Mouse (Mus musculus): ENCODE data around the gene Mrvi1.

DNA sequence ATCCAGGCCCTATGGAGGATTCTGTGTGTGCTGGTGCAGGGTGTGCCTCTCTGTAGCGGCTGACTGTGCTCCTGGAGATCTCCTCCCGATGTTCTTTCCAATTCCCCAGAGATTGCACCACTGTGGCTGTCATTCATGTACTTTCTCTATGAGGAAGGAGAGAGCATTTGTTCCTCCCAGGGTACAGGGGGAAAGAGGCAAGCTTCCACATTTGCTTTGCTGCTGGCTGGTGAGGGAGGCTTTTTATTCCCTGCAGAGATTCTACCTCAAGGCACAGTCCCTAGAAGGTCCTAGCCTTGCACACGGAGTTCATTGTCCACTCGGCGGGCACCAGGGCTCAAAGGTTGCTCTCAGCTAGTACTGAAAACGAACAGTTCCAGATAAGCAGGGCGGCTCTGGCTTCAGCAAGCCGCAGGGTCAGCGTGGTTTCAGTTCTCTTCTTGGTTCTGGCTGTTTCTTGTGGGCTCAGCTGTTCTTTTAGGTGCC, 90.7 kb downstream of the Mrvi1 start:
- TF ChIP-seq POLR2A (IDR thresholded peaks at IDR 0.05; ENCODE audit: insufficient read depth, low read depth, low read length) (no peak), CTCF (IDR thresholded peaks at IDR 0.05; ENCODE audit: insufficient read depth, low read depth, low read length) (no peak)

All from olfactory bulb, adult 2 months (tissue).